Mouse (Mus musculus) forebrain, embryonic 10.5 days (tissue): ENCODE measurements around the gene Tomm20. TPM values are rescaled to one million over a fixed set of nuclear protein-coding genes. Genes with fewer than 3 reads are reported as not detected.

Experiments used
- DNase-seq: peaks from one replicate; pipeline ENCODE4 v3.0.0-alpha.2; 2017; ENCODE audit warnings: low spot score; ENCODE audit errors: extremely low spot score
- H3K27ac ChIP-seq: fragments of 300-500 bp; sonication (generic); 2 replicates; pipeline ENCODE4 v1.5.1; 2016; ENCODE audit warnings: mild to moderate bottlenecking
- H3K27me3 ChIP-seq: fragments of 300-500 bp; sonication (generic); 2 replicates; pipeline ENCODE4 v1.6.1; 2016; ENCODE audit warnings: mild to moderate bottlenecking; ENCODE audit not compliant: poor library complexity, severe bottlenecking
- H3K36me3 ChIP-seq: fragments of 300-500 bp; sonication (generic); replicated peaks from 2 replicates; pipeline ENCODE4 v1.6.1; 2016; ENCODE audit warnings: mild to moderate bottlenecking, moderate library complexity
- H3K4me1 ChIP-seq: fragments of 300-500 bp; sonication (generic); 2 replicates; pipeline ENCODE4 v1.6.1; 2016
- H3K4me3 ChIP-seq: fragments of 300-500 bp; sonication (generic); 2 replicates; pipeline ENCODE4 v1.5.1; 2016; ENCODE audit warnings: mild to moderate bottlenecking, moderate library complexity
- H3K9me3 ChIP-seq: fragments of 300-500 bp; sonication (generic); 2 replicates; pipeline ENCODE4 v1.6.1; 2016; ENCODE audit warnings: mild to moderate bottlenecking, moderate library complexity
- WGBS: fragments of 180-500 bp; shearing (Covaris S2); methylation state at CpG from one replicate; pipeline ENCODE4 v1.1.7; 2016; 5-methylcytosine and 5-hydroxymethylcytosine counted together
- polyA plus RNA-seq: library from polyadenylated mRNA; unstranded; fragments of >200 nt; fragmentation: Nextera tagmentation; extraction: Ambion mirVana; gene quantifications from 2 replicates; pipeline ENCODE4 v1.2.1, GENCODE M21; 2016

The Tomm20 gene
- polyA plus RNA-seq, 1 experiment from 2014 or later, result 294 TPM

DNA sequence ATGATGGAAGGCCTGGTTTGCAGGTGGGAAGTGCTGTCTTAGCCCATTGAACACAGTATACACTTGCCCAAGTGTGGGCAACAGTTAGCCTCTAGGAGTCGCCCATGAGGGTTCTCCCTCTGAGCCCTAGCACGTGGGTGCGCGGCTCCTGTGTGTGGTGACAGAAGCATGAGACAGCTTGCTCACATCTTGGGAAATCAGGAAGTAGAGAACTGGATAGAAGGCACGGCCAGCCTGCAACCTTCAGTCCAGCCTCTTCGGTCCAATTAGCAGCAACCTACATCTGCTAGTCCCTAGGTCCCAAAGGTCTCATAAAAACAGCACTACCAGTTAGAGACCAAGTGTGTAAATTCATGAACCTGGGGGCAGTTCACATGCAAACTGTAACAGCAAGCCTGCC, 36.8 kb downstream of the Tomm20 start:
- H3K4me3 ChIP-seq, result no peak overlapping the region
- 82% methylated on average over 6 of the region's 6 CpGs for WGBS
- peaks cover 7% of the 10 kb centered on the region for H3K4me1 ChIP-seq
- no peaks in the 10 kb centered on the region for H3K36me3 ChIP-seq
- no peak for DNase-seq
- no peaks in the 10 kb centered on the region for H3K9me3 ChIP-seq
- no peaks in the 10 kb centered on the region for H3K27me3 ChIP-seq
- no peak overlapping the region for H3K27ac ChIP-seq

DNA sequence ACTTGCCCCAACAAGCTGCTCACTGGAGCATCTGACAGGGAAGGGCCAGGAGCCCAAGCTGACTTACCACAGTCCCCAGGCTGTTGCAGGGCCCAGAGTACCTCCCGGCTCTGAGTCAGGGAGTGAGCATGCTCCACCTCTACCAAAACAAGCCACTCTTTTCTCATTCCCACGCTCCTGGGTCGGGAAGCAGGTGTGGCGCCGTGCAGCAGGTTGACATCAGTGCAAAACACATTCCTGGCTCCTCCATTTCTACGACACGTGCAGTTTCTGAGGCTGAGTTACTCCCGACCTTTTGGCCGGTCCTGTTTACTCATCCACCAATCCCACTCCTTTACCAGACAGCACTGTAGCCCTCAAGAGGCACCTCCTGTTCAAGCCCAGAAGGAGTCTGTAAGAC, 37.7 kb downstream of the Tomm20 start:
- peak; percentile 12 for DNase-seq
- no peaks in the 10 kb centered on the region for H3K27me3 ChIP-seq
- H3K9me3 ChIP-seq, result no peaks in the 10 kb centered on the region
- 90% methylated on average over 9 of the region's 9 CpGs for WGBS
- no peak overlapping the region for H3K4me3 ChIP-seq
- no peaks in the 10 kb centered on the region for H3K36me3 ChIP-seq
- no peak overlapping the region for H3K27ac ChIP-seq
- no peaks in the 10 kb centered on the region for H3K4me1 ChIP-seq

DNA sequence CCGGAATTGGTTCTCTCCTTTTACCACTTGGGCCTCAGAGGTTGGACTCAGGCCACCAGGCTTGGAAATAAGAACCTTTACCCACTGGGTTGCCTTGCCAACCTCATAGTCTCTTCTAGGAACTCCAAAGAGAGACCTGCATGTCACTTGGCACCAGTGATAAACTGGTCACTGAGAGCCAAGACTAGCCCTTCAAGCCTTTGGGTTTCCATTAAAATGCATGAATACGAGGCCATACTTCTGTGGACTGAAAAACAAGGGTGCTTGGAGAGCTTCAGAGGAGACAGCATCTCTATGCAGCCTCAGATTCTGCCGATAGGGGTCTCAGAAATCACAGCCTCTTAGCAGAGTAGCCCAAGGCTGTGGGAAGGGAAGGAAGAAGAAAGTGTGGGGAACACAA, 38.3 kb downstream of the Tomm20 start:
- Histone ChIP-seq H3K27ac (no peak overlapping the region), H3K4me1 (no peaks in the 10 kb centered on the region), H3K9me3 (no peaks in the 10 kb centered on the region), H3K4me3 (no peak overlapping the region), H3K27me3 (no peaks in the 10 kb centered on the region), H3K36me3 (no peaks in the 10 kb centered on the region)
- DNase-seq, result no peak
- 80% methylated on average over 3 of the region's 3 CpGs for WGBS

- no peaks in the 10 kb centered on the region; the same call in 1 of the 2 replicates for H3K4me1 ChIP-seq
- H3K27me3 ChIP-seq, result no peaks in the 10 kb centered on the region
- H3K36me3 ChIP-seq, result no peaks in the 10 kb centered on the region
- WGBS, result 90% methylated on average over 3 of the region's 3 CpGs
- no peaks in the 10 kb centered on the region for H3K9me3 ChIP-seq
- no peak for DNase-seq
- H3K4me3 ChIP-seq, result no peak overlapping the region
- no peak overlapping the region for H3K27ac ChIP-seq
These were observed 40.3 kb downstream of the Tomm20 start for GRCm38 (mm10) chr8:126905387-126905786.

DNA sequence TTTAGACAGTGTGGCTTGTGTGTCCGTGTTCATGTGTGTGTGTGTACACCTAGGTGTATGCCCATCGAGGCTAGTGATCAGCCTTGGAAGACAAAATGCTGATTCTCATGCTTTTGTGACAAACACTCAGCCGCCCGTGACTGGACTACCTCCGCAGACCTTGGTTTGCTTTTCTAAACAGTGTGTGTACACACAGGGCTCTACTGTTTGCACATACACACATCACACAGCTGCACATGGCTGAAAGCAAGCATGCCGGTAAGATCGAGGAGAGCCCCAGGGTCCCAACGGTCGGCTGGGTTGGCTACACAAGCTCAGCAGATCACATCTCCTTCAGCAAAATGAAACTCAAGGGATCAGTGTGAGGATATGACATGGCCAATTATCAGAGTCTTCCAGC, 41.7 kb downstream of the Tomm20 start:
- no peaks in the 10 kb centered on the region for H3K27me3 ChIP-seq
- 91% methylated on average over 9 of the region's 9 CpGs for WGBS
- H3K9me3 ChIP-seq, result no peaks in the 10 kb centered on the region
- peaks cover 3% of the 10 kb centered on the region; the same call in 1 of the 2 replicates for H3K4me1 ChIP-seq
- H3K36me3 ChIP-seq, result no peaks in the 10 kb centered on the region
- H3K4me3 ChIP-seq, result no peak overlapping the region
- H3K27ac ChIP-seq, result no peak overlapping the region
- DNase-seq, result no peak

DNA sequence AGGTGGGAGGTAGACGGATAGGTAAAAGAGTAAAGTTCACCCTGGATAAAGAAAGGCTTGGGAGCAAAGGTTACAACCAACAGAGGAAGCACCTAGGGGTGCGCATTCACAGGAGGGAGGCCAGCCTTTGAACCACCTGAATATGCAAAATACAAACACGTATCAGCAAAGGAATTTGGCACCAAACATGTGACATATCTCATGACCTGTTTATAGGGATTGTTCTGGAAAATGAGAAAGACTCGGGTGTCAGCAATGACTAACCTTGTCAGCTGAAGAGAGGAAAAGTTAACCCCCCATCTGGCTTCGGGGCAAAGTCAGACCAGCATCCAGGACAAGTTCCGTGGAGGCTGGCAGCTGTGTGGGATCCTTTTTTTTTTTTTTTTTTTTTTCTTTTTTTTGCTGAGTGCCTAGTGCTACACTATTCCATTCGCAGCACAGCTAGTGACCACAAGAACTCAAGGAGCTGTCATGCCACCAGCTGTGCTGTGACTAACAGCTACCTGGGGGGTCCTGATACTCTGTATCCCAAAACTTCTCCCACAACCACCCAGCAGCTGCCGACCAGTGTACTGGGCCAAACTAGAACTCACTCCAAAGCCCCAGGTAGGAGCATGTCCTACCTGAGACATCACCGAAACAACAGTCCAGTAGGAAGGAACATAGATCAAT, 42.3 kb downstream of the Tomm20 start:
- no peak for DNase-seq
- no peaks in the 10 kb centered on the region for H3K27me3 ChIP-seq
- no peak overlapping the region for H3K4me3 ChIP-seq
- H3K36me3 ChIP-seq, result no peaks in the 10 kb centered on the region
- peaks cover 3% of the 10 kb centered on the region; the same call in 1 of the 2 replicates for H3K4me1 ChIP-seq
- no peaks in the 10 kb centered on the region for H3K9me3 ChIP-seq
- 80% methylated on average over 9 of the region's 9 CpGs for WGBS
- H3K27ac ChIP-seq, result no peak overlapping the region

DNA sequence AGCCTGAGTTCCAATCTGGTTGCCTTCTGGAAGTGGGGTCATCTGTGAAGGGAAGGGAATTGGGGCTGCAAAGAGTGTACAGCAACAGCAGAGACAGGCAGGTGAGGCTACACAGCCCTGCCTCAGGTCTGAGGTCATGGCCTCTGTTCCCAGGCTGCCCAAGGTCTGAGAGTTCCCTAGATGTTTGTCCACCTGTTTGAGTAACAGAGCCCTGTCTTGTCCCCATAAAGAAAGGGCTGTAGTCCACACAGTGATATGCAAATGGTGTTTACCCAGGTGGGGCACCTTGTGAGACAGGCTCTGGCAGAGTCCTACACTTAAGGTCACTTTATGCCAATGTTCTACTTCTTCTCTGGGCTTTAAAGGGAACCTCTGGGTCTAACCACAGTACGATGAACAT, 44.0 kb downstream of the Tomm20 start:
- Histone ChIP-seq H3K36me3 (no peaks in the 10 kb centered on the region), H3K9me3 (no peaks in the 10 kb centered on the region), H3K4me3 (no peak overlapping the region), H3K27ac (no peak overlapping the region), H3K27me3 (no peaks in the 10 kb centered on the region), H3K4me1 (peaks cover 3% of the 10 kb centered on the region; the same call in 1 of the 2 replicates)
- WGBS, result 75% methylated on average over 1 of the region's 1 CpGs
- DNase-seq, result no peak

DNA sequence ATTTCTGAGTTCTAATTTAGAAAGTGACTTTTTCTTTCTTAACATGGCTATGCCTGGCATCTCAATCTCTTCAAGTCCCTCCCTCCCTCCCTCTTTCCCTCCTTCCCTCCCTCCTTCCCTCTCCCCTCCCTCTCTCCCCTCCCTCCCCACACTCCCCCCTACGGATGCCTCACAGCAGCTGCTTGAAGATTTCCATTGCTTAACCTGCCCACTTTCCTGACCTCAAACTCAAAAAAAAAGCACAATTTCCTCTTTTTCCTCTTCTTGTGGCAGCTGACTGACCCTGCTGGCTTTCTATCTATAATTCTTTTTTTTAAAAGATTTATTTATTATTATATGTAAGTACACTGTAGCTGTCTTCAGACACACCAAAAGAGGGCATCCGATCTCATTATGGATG, 44.6 kb downstream of the Tomm20 start:
- peaks cover 3% of the 10 kb centered on the region; the same call in 1 of the 2 replicates for H3K4me1 ChIP-seq
- no peak overlapping the region for H3K27ac ChIP-seq
- no peaks in the 10 kb centered on the region for H3K27me3 ChIP-seq
- no peaks in the 10 kb centered on the region for H3K9me3 ChIP-seq
- DNase-seq, result no peak
- H3K4me3 ChIP-seq, result no peak overlapping the region
- WGBS, result 77% methylated on average over 2 of the region's 2 CpGs
- H3K36me3 ChIP-seq, result no peaks in the 10 kb centered on the region

GRCm38 (mm10) chr8:126895133-126895532, 50.5 kb downstream of the Tomm20 start:
- Histone ChIP-seq H3K27ac (no peak overlapping the region), H3K4me3 (no peak overlapping the region), H3K9me3 (no peaks in the 10 kb centered on the region), H3K27me3 (no peaks in the 10 kb centered on the region), H3K4me1 (peaks cover 2% of the 10 kb centered on the region; the same call in 1 of the 2 replicates), H3K36me3 (no peaks in the 10 kb centered on the region)
- no peak for DNase-seq
- WGBS, result 79% methylated on average over 6 of the region's 6 CpGs

- H3K27me3 ChIP-seq, result no peaks in the 10 kb centered on the region
- H3K4me1 ChIP-seq, result peaks cover 24% of the 10 kb centered on the region
- WGBS, result 87% methylated on average over 3 of the region's 3 CpGs
- H3K36me3 ChIP-seq, result no peaks in the 10 kb centered on the region
- peak overlapping the region; percentile 53; the same call in 1 of the 2 replicates for H3K27ac ChIP-seq
- no peak overlapping the region for H3K4me3 ChIP-seq
- DNase-seq, result no peak
- no peaks in the 10 kb centered on the region for H3K9me3 ChIP-seq
These were observed 58.0 kb downstream of the Tomm20 start for GRCm38 (mm10) chr8:126887639-126888006.

DNA sequence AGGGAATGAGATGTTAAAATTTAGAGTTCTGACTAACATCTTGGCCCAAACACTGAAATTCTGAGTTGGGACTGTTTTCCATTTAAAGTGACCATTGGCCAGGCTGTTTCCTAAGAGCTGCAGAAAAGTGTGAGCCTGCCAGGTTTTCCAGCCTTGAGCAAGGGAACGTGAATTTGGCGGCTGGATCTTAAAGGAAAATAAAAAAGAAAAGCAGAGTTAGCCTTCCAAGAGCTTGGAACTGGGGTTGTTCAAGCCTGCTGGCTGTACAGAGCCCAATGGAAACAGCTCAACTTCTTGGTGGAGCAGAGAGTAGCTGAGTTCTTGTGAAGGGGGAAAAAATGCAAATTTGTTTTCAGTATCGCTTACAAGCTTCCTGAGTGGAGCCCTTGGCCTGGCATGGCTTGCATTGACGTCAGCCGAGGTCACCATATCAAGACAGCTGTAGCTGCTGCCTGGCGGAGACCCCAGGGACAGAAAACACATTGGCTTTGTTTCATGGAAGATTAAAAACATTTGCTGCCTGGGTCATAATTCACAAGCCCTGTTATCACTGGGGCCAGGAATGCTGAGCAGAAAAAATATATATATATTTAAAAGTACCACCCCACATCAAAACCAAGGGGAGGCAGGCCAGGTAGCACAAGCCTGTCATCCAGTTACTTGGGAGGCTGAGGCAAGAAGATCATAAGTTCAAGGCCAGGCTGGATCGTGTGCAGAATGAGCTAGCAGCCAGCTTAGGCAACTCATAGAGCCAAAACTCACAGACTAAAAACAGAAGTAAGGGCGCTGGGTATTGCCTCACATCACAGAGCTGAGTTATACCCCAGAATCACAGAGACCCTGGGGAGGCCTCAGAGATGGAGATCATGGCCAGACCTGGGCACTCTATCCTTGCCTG, 58.7 kb downstream of the Tomm20 start:
- WGBS, result 77% methylated on average over 8 of the region's 8 CpGs
- Histone ChIP-seq H3K4me1 (peaks cover 24% of the 10 kb centered on the region), H3K9me3 (no peaks in the 10 kb centered on the region), H3K27ac (peak overlapping the region; percentile 53), H3K27me3 (no peaks in the 10 kb centered on the region), H3K4me3 (no peak overlapping the region), H3K36me3 (no peaks in the 10 kb centered on the region)
- DNase-seq, result no peak

DNA sequence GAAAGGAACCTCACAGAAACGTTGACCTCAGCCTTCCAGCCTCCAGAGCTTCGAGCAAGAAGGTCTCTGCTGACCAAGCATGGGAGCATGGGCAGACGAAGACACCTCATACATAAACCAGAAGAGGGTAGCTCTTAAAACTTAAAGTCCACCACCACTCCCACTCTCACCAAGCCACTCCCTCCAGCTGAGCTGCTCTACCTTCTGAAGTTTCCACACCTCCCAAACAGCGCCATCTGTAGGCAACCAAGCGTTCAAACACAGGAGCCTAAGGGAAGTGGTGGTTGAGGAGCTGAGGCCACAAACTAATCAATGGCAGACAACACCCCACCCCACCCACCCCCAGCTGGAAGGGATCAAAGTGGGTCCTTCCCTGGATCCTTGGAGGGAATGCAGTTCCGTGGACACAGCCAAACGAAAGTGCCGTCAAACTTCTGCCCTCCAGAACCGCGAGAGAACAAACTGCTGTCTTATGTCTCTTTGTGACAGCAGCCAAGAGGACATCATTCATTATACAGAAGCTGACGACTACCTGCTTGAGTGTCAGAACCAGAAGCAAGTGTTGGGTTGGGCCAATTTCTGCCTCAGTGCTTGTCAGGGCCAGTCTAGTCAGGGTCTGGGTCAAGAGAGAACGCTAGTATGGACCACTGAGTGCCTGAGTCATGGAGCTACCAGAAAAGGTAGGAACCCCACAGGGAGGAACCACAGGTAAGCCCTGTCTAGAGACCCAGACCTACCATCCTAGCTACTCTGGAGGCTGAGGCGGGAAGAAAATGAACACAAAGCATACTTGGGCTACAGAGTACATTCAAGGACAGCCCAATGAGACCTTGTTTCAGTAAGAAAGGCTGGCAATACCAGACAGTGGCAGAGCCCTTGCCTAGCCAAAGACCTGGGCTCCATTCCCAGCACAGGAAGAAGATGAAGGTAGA, 59.8 kb downstream of the Tomm20 start:
- no peaks in the 10 kb centered on the region for H3K36me3 ChIP-seq
- no peaks in the 10 kb centered on the region for H3K9me3 ChIP-seq
- H3K27me3 ChIP-seq, result no peaks in the 10 kb centered on the region
- 76% methylated on average over 13 of the region's 13 CpGs for whole genome bisulfite sequencing
- peak overlapping the region; percentile 49 for H3K27ac ChIP-seq
- DNase-seq, result no peak
- H3K4me3 ChIP-seq, result no peak overlapping the region
- peaks cover 24% of the 10 kb centered on the region for H3K4me1 ChIP-seq
